Mouse (Mus musculus) midbrain, embryonic 11.5 days (tissue): ENCODE data around the gene Aff3. TPM values are rescaled to one million over a fixed set of nuclear protein-coding genes. Genes with fewer than 3 reads are reported as not detected.
A peak's percentile ranks its signal among the peaks of the same experiment; 100 is the strongest.

ENCODE experiments used
- ATAC-seq: fragments of 200-750 bp; cut with Nextera tagmentation; 2 replicates; pipeline ENCODE4 v1.8.0; 2017; ENCODE audit warnings: moderate TSS enrichment, moderate library complexity; ENCODE audit not compliant: low FRiP score
- DNase-seq: peaks from one replicate; pipeline ENCODE4 v3.0.0; 2015; ENCODE audit warnings: low spot score; ENCODE audit errors: missing footprints
- H3K27ac ChIP-seq: fragments of 300-500 bp; sonication (generic); 2 replicates; pipeline ENCODE4 v1.5.1; 2014; ENCODE audit warnings: low read depth, low read length
- H3K27me3 ChIP-seq: fragments of 300-500 bp; sonication (generic); 2 replicates; pipeline ENCODE4 v1.6.1; 2014; ENCODE audit warnings: mild to moderate bottlenecking, low read length, moderate library complexity, mixed read lengths; ENCODE audit not compliant: control insufficient read depth, insufficient read depth
- H3K36me3 ChIP-seq: fragments of 300-500 bp; sonication (generic); 2 replicates; pipeline ENCODE4 v1.6.1; 2014; ENCODE audit warnings: mild to moderate bottlenecking, low read length, moderate library complexity, mixed read lengths; ENCODE audit not compliant: control insufficient read depth, insufficient read depth
- H3K4me1 ChIP-seq: fragments of 300-500 bp; sonication (generic); 2 replicates; pipeline ENCODE4 v1.6.1; 2014; ENCODE audit warnings: low read length; ENCODE audit not compliant: control insufficient read depth, insufficient read depth
- H3K4me2 ChIP-seq: fragments of 300-500 bp; sonication (generic); 2 replicates; pipeline ENCODE4 v1.6.1; 2014; ENCODE audit warnings: mild to moderate bottlenecking, moderate library complexity
- H3K4me3 ChIP-seq: fragments of 300-500 bp; sonication (generic); 2 replicates; pipeline ENCODE4 v1.5.1; 2014; ENCODE audit warnings: low read depth, low read length
- H3K9ac ChIP-seq: fragments of 300-500 bp; sonication (generic); 2 replicates; pipeline ENCODE4 v1.6.1; 2014; ENCODE audit warnings: low read length
- H3K9me3 ChIP-seq: fragments of 300-500 bp; sonication (generic); 2 replicates; pipeline ENCODE4 v1.6.1; 2016; ENCODE audit warnings: low read length; ENCODE audit not compliant: control insufficient read depth
- WGBS: fragments of 180-500 bp; shearing (Covaris S2); extraction: QIAGEN DNeasy Blood & Tissue Kit; methylation state at CpG from one replicate; pipeline ENCODE4 v1.1.7; 2014; 5-methylcytosine and 5-hydroxymethylcytosine counted together
- polyA plus RNA-seq: library from polyadenylated mRNA; unstranded; fragments of >200 nt; fragmentation: Nextera tagmentation; extraction: Ambion mirVana; gene quantifications from 2 replicates; pipeline ENCODE4 v1.2.1, GENCODE M21; 2014

Gene Aff3
- polyA plus RNA-seq, 1 experiment from 2014 or later: 16.3 TPM

- Histone ChIP-seq H3K27me3 (no peaks in the 10 kb centered on the region), H3K9ac (peak overlapping the region; percentile 40), H3K4me2 (peak overlapping the region; percentile 19), H3K36me3 (no peaks in the 10 kb centered on the region), H3K4me3 (no peak overlapping the region), H3K27ac (peak overlapping the region; percentile 61), H3K9me3 (no peaks in the 10 kb centered on the region), H3K4me1 (peaks cover 37% of the 10 kb centered on the region)
- no peak for DNase-seq
- ATAC-seq: peak; percentile 47; the same call in 1 of the 2 replicates
- 10% methylated on average over 11 of the region's 11 CpGs for WGBS
Observed at GRCm38 (mm10) chr1:38562397-38563199, 102.2 kb downstream of the Aff3 start.

DNA sequence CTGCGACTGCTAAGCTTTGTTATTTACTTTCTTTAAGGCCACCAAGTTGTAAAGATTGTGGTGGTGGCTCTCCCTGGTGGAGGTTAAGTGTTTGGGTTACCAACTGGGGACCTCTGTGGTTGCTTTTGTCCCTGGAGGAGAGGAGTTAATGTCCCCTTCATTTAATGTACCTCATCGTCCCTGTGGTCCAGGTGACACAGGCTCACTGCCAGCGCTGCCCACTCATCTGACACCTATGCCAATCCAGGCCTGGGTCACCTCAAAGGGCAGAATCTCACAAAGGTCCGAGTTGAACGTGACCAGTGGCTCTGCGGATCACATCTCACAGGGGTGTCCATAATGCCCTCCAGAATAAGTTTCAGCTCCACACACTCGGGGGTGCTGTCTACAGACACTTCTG lies 103.4 kb downstream of the Aff3 start:
- WGBS: 82% methylated on average over 7 of the region's 7 CpGs
- no peaks in the 10 kb centered on the region for H3K36me3 ChIP-seq
- H3K4me3 ChIP-seq: no peak overlapping the region
- no peak overlapping the region for H3K27ac ChIP-seq
- H3K9me3 ChIP-seq: no peaks in the 10 kb centered on the region
- no peak for ATAC-seq
- H3K4me1 ChIP-seq: peaks cover 29% of the 10 kb centered on the region
- DNase-seq: no peak
- no peaks in the 10 kb centered on the region for H3K27me3 ChIP-seq
- H3K4me2 ChIP-seq: no peak overlapping the region
- no peak overlapping the region for H3K9ac ChIP-seq

DNA sequence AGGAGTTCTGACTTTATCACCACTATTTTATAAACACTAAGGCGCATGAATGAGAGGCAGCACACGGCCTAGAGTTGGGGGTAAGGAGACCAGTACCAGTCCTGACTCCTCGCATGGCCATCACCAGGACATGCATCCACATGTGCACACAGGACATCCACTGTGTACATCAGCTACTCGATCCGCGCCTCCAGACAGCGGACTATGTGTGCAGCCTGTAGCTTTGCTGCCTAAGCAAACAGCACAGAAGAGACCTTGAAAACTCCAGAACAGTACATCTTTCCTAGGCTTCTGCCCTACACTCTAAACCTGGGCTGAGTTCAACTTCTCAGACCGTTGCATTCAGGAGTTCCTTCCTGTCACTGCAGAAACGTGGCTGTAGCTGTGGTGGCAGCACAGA lies 104.1 kb downstream of the Aff3 start:
- H3K4me2 ChIP-seq: no peak overlapping the region
- peaks cover 22% of the 10 kb centered on the region for H3K4me1 ChIP-seq
- no peaks in the 10 kb centered on the region for H3K9me3 ChIP-seq
- H3K27ac ChIP-seq: no peak overlapping the region
- 83% methylated on average over 9 of the region's 9 CpGs for WGBS
- H3K27me3 ChIP-seq: no peaks in the 10 kb centered on the region
- no peaks in the 10 kb centered on the region for H3K36me3 ChIP-seq
- no peak overlapping the region for H3K4me3 ChIP-seq
- DNase-seq (no peak), ATAC-seq (no peak)
- no peak overlapping the region for H3K9ac ChIP-seq

GRCm38 (mm10) chr1:38557615-38558014 lies 107.1 kb downstream of the Aff3 start:
- Histone ChIP-seq H3K4me3 (no peak overlapping the region), H3K4me2 (no peak overlapping the region), H3K27me3 (no peaks in the 10 kb centered on the region), H3K36me3 (no peaks in the 10 kb centered on the region), H3K4me1 (peaks cover 14% of the 10 kb centered on the region), H3K9me3 (no peaks in the 10 kb centered on the region), H3K27ac (no peak overlapping the region), H3K9ac (no peak overlapping the region)
- WGBS: 90% methylated on average over 8 of the region's 8 CpGs
- ATAC-seq (no peak), DNase-seq (no peak)

GRCm38 (mm10) chr1:38554546-38554945 lies 110.2 kb downstream of the Aff3 start:
- Histone ChIP-seq H3K27ac (no peak overlapping the region), H3K4me1 (0 out of 2 replicates have a peak, but pooled peaks cover 4% of the 10 kb centered on the region), H3K4me3 (no peak overlapping the region), H3K9me3 (no peaks in the 10 kb centered on the region), H3K36me3 (no peaks in the 10 kb centered on the region), H3K27me3 (no peaks in the 10 kb centered on the region), H3K4me2 (no peak overlapping the region), H3K9ac (no peak overlapping the region)
- ATAC-seq (no peak), DNase-seq (no peak)
- 92% methylated on average over 3 of the region's 3 CpGs for WGBS

DNA sequence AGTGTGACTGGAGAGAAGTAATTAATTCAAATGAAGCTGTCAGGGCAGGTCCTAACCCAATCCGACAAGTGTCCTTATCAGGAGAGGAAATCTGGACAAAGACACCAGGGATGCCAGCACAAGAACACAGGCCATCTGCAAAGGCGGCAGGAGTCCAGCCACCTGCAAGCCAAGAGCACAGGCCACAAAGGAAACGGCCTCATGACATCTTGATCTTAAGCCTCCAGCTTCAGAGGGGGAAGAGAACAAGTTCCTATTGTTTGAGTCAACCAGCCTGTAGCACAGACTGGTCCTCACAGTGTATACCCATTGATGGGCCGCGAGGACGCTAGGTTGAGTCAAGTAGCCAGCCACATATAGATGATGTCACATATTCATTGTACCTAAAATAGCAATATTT lies 111.7 kb downstream of the Aff3 start:
- DNase-seq (peak; percentile 69), ATAC-seq (no peak)
- H3K4me1 ChIP-seq: 0 out of 2 replicates have a peak, but pooled peaks cover 4% of the 10 kb centered on the region
- H3K4me3 ChIP-seq: no peak overlapping the region
- no peak overlapping the region for H3K4me2 ChIP-seq
- H3K9me3 ChIP-seq: no peaks in the 10 kb centered on the region
- no peak overlapping the region for H3K9ac ChIP-seq
- H3K27me3 ChIP-seq: no peaks in the 10 kb centered on the region
- no peaks in the 10 kb centered on the region for H3K36me3 ChIP-seq
- WGBS: 50% methylated on average over 6 of the region's 6 CpGs
- no peak overlapping the region for H3K27ac ChIP-seq

DNA sequence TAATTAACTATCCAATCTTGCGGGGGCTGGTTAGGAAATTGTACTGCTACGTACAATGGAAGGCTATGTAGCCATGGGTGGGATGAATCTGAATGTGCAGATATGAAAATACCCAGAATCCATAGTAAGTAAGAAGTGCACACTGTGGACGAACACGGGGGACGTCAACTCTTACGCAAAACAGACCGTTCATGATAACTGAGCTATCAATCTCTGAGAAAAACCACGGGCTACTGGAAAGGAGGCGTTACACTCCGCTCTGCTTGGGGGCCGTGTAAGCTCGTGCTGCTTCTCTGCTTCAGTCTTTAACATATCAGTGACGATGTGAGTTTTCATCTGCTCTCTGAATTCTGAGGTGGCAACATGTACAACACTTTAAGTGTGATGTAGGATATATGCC lies 114.2 kb downstream of the Aff3 start:
- ATAC-seq: no peak
- no peak for DNase-seq
- Histone ChIP-seq H3K4me1 (0 out of 2 replicates have a peak, but pooled peaks cover 4% of the 10 kb centered on the region), H3K36me3 (no peaks in the 10 kb centered on the region), H3K4me2 (no peak overlapping the region), H3K9me3 (no peaks in the 10 kb centered on the region), H3K9ac (no peak overlapping the region), H3K4me3 (no peak overlapping the region), H3K27me3 (no peaks in the 10 kb centered on the region), H3K27ac (no peak overlapping the region)
- 92% methylated on average over 13 of the region's 13 CpGs for WGBS

DNA sequence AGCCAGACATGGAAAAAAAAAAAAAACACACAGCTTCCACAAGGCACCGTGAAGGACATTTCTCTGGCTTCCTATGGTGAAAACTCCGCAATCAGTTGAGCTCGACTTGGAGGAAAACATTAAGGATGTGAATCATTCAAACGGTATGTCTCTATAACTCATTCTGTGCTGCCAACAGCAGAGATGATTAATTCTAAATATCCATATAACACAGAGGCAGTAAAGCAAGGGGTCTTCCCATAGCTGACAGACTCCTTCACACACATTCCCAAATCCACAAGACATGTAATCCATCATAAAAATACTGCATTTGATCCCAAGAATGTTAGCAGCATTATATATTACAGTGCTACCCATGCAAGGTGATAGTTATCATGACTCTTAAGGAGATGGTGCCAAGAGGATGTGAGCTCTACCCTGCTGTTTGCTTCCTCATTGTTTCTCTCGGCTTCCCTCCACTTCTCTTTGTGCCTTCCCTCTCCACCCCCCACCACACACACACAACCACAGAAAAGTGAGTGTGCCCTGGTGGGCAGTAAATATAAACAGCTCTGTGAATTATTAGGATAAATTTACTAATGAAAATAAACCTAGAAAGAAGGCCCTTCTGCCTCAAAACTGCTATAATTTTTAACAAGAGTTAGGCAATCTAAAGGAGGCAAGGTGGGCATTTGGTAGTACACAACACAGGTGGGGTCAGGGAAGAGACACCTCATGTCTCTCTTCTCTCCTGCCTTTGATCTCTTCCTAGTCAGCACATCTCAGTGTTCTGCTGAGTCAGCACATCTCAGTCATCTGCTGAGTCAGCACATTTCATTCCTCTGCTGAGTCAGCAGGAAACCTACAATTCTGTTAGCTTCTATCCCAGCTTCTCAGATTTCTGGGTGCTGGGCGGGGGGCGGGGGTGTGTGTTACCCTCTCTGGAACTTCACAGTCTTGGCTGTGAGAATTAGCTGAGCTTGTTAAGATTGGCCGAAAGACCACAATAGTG lies 115.8 kb downstream of the Aff3 start:
- WGBS: 79% methylated on average over 8 of the region's 8 CpGs
- Histone ChIP-seq H3K9ac (no peak overlapping the region), H3K9me3 (no peaks in the 10 kb centered on the region), H3K4me2 (no peak overlapping the region), H3K4me3 (no peak overlapping the region), H3K36me3 (no peaks in the 10 kb centered on the region), H3K27me3 (no peaks in the 10 kb centered on the region), H3K4me1 (0 out of 2 replicates have a peak, but pooled peaks cover 4% of the 10 kb centered on the region), H3K27ac (no peak overlapping the region)
- no peak for ATAC-seq
- DNase-seq: no peak

DNA sequence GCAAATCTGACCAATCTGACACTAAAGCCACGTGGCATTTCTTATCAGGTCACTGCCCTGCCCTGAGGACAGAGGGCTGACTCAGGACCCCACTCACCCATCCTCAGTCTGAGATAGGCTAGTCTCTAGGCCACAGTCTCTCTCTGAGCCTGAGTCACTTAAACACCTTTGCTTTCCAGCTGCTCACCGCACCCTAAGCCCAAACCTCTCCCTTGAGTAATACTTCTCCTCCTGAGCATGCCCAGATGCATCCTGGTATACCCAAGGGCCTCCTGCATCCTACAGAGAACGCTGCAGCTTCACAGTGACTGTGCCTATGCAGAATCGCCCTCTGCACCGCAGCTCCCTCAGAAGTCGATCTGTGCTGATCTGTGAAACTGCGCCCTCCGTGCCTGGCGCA lies 117.1 kb downstream of the Aff3 start:
- no peaks in the 10 kb centered on the region for H3K9me3 ChIP-seq
- H3K27ac ChIP-seq: no peak overlapping the region
- DNase-seq (no peak), ATAC-seq (no peak)
- H3K4me3 ChIP-seq: no peak overlapping the region
- 89% methylated on average over 9 of the region's 9 CpGs for WGBS
- H3K9ac ChIP-seq: no peak overlapping the region
- no peaks in the 10 kb centered on the region for H3K27me3 ChIP-seq
- H3K36me3 ChIP-seq: no peaks in the 10 kb centered on the region
- H3K4me1 ChIP-seq: no peaks in the 10 kb centered on the region
- no peak overlapping the region for H3K4me2 ChIP-seq
